Mouse (Mus musculus) Muller cell, postnatal 12 days (primary cell): ENCODE data around the gene Atrnl1.

Source experiments
- DNase-seq: peaks from one replicate; pipeline ENCODE4 v3.0.0-alpha.2; 2015; ENCODE audit errors: inconsistent ontology term

Gene Atrnl1

DNA sequence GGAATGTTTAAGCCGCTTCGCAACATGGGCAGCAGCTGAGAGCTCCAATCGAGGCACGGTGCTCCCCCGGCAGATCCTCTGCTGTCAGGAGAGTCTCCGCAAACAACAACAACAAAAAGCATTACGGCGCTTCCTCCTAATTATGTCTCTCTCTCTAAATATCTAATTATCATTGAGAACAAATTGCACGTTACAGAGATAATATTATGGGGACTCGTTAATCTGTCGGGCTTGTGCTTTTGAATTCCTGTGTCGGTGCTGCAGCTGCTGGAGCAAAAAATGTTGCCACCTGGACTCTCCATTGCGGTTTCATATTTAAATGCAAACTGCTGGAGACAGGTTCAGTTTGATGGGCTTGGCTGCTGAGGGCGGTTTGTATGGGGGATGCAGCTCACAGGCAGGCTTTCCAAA is 466.1 kb downstream of the Atrnl1 start:
- DNase-seq = no peak

DNA sequence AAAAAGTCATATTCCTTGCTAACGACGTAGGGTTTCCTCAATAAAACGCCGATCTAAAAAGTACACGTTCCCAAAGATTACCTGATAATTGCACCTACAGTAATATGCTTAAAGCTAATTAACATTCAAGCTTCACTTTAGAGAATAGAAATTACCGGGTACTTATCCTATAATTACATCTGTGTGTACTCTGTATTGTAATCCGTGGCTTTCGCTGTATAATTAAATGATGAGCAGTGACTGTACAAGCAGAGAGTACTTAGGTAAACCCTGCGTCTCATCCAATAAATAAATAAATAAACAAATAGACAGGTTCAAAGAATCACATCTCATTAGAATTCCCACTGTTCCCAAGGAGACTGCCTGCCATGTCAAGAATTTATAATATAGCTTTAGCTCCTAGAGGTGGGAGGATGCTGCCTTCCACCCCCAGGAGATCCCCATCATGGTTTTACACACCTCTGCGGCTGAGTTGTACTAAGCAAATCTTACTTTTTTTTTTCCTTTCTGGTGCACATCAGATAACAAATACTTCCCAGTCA is 466.8 kb downstream of the Atrnl1 start:
- DNase-seq = no peak

DNA sequence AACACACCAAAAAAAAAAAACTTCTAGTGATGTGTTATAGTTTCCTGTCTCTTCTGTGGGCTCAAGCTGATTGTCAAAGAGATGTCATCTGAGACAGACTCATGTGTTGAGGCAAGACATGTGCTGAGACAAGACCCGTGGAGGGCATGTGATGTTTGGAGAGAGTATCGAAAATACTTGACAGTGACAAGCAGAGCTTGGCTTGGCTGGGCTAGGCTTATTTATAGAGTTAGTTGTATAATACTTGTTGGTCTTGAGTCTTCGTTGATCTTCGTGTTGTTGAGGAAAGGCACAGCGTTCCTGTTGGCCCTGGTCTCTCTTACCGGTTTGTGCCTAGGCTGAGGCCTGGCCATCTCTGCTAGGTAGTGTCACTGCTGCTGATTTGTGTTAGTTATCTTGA is 469.3 kb downstream of the Atrnl1 start:
- no peak for DNase-seq

DNA sequence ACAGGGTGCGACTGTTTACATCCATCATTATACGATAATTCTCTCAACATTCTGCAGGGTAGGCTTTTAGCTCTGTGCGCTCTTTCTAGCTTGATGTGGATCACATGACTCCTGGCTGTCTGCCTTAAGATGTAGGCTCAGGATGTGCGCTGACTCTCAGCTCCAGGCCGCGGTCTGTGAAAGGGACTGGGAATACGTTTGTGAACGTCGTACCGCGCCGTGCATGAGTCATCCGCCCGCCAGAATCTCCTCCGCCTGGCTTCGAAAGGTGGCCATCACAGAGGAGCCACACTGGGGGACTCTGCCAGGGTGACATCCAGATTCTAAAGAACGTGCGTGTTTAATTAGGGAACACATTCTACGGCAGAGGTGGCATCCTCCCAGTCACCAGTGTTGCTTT is 471.9 kb downstream of the Atrnl1 start:
- no peak for DNase-seq

DNA sequence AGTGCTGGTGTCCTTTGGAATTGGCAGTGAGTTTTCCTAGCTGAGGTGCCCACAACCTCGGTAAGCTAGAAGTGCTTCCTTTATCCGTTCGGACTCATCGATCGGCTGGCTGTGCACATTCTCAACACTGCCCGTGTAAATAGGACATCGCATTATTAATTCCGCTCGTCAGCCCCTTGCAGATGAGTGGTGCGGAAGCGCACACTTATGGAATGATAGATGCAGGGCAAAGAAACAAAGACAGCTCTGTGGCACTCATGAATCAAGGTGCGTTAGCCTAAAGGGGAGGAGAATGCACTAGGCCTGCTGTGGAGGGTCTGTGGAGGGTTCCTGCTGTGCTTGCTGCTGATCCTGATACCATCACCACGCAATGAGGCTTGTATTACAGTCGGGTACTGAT is 474.0 kb downstream of the Atrnl1 start:
- no peak for DNase-seq

DNA sequence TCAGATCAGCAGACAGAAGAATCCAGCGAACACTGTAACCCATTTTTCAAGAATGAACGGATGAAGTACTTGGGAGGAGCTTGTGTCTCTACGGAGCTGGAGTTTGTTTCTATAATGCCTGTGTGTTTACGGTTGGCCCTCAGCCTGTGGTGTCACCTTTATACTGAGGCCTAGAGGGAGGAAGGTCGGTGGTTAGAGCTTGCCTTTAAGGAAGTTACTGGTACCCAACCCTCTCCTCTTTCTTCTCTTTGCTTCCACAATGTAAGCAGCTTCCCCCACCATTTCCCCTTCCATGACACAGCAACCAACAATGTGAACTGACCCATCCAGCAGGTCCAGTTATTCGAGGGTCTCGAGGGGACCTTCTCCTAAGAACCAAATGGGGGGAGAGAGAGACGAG is 475.9 kb downstream of the Atrnl1 start:
- DNase-seq = no peak

DNA sequence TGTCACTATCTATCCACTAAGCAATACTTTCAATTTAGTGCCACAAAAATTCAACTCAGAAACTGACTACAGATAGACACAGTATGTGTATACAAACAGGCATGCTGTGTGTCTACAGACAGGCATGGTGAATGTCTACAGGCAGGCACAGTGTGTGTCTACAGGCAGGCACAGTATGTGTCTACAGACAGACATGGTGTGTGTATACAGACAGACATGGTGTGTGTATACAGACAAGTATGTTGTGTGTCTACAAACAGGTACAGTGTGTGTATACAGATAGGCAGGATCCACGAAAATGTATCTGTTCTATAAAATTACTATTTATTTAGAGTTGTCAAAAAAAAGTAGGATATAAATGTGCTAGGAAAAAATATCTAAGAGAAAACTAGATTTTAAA is 477.1 kb downstream of the Atrnl1 start:
- no peak for DNase-seq

DNA sequence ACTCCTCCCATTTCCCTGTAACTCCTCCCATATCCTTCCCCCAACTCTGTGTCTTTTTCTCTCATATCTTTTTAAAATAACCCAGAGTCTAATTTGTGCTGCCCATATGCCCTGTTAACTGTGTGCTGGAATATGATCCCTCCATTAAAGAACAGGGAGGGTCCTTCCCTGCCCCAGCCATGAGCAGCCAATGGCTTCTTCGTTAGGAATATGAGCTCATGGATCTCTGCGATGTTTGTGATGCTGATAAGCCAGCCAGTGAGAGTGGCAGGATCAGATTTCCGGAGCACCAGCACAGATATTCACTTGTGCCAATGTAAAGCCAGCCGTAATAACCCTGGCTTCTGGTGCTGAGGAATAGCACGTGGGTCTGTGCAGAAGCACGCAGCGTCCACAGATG is 477.6 kb downstream of the Atrnl1 start:
- no peak for DNase-seq

DNA sequence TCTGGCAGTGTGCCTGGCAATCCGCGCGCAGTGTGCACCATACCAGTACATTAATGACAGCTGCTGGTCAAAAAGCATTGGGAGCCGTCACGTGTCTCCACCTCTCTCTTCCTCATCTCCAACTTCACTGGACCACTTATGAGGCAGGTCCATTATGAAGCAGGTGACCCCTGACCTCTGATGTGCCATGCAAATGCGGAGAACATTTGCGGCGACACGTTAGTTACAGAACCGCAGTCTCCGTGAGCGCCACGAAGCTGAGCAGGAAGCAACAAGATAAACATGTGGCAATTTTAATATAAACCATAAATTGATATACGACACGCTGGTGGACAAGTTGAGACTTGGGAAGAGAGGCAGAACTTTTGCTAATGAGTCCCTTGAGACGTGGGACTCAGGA is 481.1 kb downstream of the Atrnl1 start:
- DNase-seq = no peak

DNA sequence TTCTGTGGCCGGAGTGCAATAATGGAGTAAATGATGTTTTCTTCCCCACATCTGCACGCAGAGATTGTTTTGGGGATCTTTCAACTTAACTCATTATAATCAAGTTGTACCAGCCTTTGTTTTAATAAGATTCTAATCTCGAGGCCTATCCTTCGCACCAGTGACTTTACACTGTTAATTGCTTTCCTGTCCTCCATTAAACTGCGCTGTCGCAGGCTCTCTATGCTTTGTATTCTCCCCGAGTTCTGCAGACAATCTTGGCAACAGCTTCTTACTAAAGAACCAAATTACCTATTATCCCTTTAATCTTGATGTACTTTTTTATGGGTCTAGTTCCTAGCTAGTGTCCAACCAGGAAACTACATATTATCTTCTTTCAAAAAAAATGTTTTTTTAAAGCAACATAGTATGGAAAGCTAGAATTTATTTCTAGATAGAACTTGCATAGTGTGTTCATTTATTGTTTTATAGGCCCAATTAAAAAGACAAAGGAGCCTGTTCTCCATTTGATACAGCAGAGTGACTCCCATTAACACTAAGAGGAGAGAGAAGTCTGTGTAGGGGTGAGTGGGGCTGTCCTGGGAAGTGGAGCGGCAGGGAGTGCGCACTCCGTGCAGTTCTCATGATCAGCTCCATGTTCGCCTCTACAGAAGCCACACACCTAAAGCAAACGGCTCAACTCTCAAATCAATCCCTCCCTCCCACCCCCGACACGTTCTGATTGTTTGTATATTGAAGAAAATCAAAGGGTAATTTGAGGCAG is 484.1 kb downstream of the Atrnl1 start:
- DNase-seq = peak; percentile 16

DNA sequence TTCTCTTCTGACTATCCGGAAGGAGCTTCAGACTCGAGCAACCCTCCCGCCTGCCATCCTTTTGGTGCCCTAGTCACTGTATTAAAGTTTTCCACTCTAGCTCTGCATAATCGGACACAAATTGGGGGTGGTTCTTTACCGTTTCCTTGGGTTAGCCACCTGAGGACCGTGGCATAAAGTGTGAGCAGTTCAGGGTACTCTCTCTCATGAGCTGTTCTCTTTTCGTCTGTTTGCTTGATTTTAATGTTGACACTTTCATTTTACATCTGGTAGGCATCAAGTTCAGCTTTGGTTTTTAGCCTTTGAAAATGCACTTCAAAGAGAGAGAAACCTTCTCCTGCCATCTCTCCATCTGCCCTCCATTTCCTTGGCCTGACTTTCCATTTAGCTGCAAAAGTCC is 484.9 kb downstream of the Atrnl1 start:
- DNase-seq = no peak

DNA sequence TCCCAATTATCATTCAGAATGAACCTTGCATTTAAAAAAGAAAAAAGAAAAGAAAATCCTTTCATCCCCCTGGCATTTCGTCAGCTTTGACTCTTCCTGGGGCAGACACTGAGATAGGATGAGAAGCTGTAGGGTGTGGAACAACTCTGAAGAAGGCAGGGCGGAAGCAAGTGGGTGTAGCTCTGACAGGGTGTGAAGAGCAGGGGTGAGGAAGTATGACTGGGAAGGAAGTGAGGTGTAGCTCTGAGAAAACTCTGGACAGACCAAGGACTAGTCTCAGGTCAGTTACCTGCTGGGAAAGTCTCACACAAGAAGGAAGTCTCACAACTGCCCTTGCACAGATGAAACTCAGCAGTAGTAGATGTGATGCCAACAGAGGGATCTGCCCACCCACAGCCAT is 486.4 kb downstream of the Atrnl1 start:
- no peak for DNase-seq

DNA sequence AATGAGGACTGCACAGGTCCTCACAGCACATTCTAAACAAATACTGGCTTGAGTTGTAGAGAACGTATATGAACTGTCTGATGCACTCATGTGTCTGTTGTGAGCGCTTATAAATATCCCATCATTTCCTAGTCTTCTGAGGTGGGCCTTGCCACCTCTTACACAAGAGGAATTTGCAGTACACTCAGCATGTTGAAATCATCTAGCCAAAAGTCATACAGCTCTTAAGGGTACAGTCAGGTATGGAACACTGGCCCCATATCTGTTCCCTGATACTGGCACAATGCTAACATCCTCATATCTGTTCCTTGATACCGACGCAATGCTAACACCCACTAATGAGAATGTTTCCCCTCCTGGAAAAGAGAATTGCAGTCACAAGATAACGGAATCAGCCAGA is 488.7 kb downstream of the Atrnl1 start:
- no peak for DNase-seq

DNA sequence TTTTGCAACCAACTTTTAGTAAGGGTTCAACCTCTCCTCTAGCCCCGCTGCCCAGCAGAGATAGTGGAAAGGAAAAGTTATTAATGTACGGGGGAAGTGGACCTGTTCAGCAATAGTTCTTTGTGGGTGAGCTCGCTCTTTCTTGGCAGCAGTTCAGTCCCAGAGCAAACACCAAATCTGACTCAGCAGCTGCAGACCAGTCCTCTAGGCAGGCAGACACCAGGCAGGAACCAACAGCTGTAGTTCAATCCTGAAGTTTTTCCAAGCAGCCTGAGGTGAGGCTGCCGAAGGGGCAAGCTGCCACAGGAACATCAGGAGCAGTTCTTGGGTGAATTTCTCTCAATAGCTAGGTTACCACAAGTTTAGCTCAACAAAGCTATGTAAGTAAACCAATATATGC is 489.5 kb downstream of the Atrnl1 start:
- DNase-seq = no peak

DNA sequence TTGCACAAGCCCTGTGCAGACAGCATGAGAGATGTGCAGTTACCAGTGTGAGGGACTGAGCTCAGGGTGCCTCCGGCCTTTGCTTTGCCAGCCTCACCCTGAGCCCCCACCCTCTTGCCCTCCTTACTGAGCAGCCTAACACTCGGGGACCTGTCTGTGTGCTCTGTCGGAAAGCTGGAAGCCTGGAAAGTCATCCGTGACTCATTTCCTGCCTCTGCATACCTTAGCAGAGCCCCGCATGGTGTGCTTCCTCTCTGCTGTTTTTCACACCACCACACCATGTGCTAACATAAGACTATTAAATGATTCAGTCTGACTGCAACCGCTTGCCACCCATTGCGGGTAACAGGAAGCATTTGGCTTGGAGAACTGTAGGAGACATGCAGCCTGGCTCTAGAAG is 493.7 kb downstream of the Atrnl1 start:
- DNase-seq = peak; percentile 42

DNA sequence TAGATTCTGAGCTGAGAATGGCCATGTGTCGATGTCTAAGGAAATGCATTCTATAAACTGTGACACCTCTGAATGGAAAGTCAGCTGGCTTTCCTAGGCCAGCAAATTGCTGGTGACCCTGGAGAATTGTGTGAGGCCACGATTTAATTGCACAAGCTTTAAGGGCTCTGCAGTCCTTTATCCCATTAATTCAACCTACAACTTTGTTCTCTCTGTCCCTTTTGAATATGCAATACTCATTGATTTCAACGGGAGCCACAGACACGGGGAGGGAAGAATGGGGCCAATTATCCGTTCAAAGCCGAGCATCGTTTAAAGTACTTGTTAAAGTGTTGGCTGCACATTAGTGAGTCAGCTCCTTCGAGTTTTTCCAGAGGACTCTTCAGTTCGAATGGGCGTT is 496.8 kb downstream of the Atrnl1 start:
- peak; percentile 40 for DNase-seq

DNA sequence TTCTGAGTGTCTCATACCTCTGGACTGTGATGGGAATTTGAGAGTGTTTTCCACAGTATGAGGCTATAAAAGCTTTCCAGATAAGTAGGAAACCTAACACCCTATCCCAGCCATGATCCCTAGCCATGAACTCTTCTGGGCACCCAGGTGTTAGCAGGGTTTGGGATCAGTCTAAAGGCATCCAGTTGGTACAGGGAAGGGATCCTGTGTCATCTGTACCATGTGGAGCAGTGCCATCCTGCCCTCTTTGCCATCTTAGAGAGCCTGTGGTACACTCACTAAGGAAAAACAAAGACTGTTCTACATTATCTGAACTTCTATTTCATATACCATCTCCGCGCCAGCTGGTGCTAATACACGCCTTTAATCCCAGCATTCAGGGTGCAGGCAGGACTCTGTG is 499.7 kb downstream of the Atrnl1 start:
- no peak for DNase-seq

DNA sequence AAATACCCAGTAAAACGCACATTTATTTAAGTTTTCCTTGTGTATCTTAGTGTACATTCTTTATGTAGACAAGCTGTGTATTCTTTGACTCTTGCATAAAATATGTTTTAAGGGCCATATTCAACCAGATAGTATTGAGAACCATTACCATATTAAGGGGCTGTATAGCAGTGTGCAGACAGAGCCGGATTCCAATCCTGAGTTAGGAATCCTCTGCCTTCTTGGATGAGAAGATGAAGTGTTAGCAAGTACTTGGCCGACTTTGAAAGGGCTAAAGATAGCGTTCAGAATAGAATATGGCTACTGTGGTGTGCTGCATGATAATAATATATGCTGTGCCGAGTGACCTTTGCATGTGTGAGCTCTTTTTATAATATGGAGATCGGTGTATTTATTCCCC is 500.5 kb downstream of the Atrnl1 start:
- DNase-seq = no peak

DNA sequence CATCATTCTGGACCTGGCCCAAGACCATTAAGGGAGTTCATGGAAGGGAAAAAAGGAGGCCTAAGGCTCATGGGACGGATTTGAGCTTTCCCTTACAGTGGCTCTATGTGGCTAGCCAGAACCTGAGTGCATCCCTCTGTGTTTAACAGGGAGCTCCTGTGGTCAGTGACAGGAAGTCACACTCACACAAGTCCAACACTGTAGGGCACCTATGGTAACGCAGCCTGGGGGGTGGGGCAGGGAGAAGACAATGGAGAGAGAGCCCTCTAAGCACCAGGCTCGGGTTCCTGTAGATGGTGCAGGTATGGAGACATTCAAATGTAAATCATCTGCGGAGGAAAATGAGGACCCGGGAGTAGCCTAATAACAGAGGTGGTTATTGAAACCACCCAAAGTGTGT is 501.3 kb downstream of the Atrnl1 start:
- no peak for DNase-seq

DNA sequence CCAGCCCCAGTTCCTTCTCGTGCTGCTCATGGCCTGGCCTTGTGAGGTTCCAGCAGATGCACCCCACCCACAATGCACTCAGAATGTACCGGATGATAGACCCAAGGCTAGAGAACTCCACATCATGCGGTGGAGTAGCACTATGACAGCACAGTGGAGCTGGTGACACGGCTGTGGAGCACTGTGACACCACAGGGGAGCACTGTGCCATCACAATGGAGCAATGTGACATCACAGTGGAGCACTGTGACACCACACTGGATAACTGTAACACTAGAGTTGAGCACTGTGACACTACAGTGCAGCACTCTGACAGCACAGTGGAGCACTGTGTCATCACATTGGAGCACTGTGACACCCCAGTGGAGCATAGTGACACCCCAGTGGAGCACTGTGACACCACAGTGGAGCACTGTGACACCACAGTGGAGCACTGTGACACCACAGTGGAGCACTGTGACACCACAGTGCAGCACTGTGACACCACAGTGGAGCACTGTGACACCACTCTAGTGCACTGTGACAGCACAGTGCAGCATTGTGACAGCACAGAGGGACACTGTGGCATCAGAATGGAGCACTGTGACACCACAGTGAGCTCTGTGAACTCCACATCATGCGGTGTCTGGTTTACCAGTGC is 502.4 kb downstream of the Atrnl1 start:
- no peak for DNase-seq

DNA sequence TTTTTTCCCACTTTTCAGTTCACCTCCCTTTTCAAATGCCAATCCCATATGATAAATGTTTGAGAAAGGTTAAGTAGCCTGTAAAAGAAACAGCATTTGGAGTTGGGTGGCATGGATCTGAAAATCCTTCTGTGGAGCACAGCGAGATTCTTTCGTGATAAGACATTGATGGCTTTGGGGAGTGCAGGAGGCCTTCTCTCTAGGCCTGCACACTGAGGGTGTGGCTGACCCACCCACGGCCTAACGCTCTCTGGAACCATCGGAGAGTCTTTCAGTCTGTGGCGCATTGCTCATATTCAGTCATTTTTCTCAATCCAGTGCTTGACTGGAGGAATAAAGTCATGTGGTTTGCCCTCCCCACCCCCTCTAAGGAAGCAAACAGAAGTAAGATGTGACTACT is 506.8 kb downstream of the Atrnl1 start:
- DNase-seq = no peak

DNA sequence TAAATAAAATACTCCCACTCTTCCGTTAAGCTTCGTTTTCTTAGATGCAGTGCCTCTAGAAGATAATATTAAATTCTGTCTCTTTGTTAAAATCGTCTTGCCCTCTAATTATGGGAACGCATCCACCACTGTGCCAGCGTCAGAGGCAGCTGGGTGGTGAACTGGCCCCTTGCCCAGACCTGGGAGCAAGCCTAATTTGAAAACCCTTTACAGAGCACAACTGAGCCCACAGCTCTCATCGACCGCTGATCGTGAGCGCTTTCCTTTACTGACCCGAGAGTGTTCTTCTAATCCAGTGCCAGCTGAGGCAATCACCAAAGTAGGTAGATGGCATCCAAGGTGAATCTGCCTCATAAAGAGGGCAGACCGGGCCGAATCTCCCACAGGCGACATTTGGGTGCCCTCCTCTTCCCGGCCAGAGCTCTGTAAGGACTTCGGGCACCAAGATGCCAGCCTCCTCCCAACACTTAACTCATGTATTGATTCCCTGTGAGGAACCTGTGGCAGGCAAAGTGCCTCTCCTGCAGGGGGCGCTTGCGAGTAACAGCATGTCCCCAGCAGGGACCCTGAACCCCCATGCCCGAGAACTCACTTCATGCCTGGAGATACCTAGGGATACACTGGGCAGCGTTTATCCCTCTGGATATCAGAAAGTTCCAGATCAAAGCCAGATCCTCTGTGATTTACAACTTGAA is 507.5 kb downstream of the Atrnl1 start:
- peak; percentile 83 for DNase-seq

DNA sequence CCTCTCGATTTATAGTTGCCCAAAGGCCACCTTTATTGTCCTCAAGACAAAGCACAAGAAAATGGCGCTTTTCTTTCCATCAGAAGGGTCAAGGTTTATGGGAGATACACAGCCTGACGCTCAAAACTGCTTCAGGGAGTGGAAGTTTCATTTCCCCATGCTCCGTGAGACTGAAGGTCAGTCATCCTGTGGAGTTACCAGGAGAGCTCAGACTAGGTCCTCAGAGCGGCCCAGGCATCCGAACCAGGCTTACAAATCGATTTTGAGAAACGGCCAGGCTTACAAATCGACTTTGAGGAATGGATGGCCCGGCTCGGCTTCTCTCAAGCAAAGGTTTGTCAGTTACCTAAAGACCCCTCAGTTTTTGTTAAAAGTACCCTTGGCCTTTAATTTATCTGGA is 508.0 kb downstream of the Atrnl1 start:
- no peak for DNase-seq
